Mouse (Mus musculus) CH12.LX (cell line): ENCODE measurements around the gene Gm14085. TPM values are rescaled to one million over a fixed set of nuclear protein-coding genes. Genes with fewer than 3 reads are reported as not detected.

Experiments used
- DNase-seq: peaks from one replicate; pipeline ENCODE4 v3.0.0-alpha.2; 2013; ENCODE audit errors: extremely low read depth
- H3K27ac ChIP-seq: 2 replicates; pipeline ENCODE4 v1.5.1; 2012; ENCODE audit warnings: low read depth, mild to moderate bottlenecking, control low read depth, moderate library complexity; ENCODE audit not compliant: insufficient read depth
- H3K27me3 ChIP-seq: replicated peaks from 2 replicates; pipeline ENCODE3; 2012; ENCODE audit warnings: inconsistent platforms
- H3K36me3 ChIP-seq, 2 experiments: replicated peaks in 1 of 2; 2 replicates each; pipeline versions ENCODE3 to v1.6.1; 2012; ENCODE audit warnings: inconsistent platforms in 1 of 2, low read length in 1 of 2, mild to moderate bottlenecking in 1 of 2, mixed read lengths in 1 of 2, moderate library complexity in 1 of 2; ENCODE audit not compliant: control insufficient read depth in 1 of 2, insufficient read depth in 1 of 2
- H3K4me1 ChIP-seq, 2 experiments: 2 replicates each; pipeline ENCODE4 v1.6.1; 2012; ENCODE audit warnings: inconsistent platforms in 1 of 2, moderate library complexity in 1 of 2; ENCODE audit not compliant: insufficient read depth in 2 of 2, control insufficient read depth in 1 of 2
- H3K4me2 ChIP-seq: 2 replicates; pipeline ENCODE4 v1.6.1; 2012; ENCODE audit warnings: low read depth, mild to moderate bottlenecking, control low read depth; ENCODE audit not compliant: poor library complexity, insufficient read depth, severe bottlenecking
- H3K4me3 ChIP-seq, 3 experiments: fragments of 150-350 bp in 1 of 3; sonication (generic) in 1 of 3; replicated peaks in 1 of 3; 2 replicates each; pipeline versions ENCODE3 to v1.5.1; 2011 to 2012; ENCODE audit warnings: low read depth in 2 of 3, low read length in 2 of 3, mild to moderate bottlenecking in 2 of 3, moderate library complexity in 2 of 3, control low read depth in 1 of 3, improper control_type of control experiment in 1 of 3, inconsistent platforms in 1 of 3, mixed read lengths in 1 of 3; ENCODE audit not compliant: poor library complexity in 1 of 3
- H3K79me2 ChIP-seq: replicated peaks from 2 replicates; pipeline ENCODE4 v1.6.1; 2012; ENCODE audit warnings: mild to moderate bottlenecking, moderate library complexity; ENCODE audit not compliant: control insufficient read depth, poor library complexity, insufficient read depth, severe bottlenecking; ENCODE audit errors: extremely low read depth
- H3K9ac ChIP-seq: 2 replicates; pipeline ENCODE4 v1.6.1; 2012; ENCODE audit warnings: low read depth, mild to moderate bottlenecking, control low read depth, moderate library complexity; ENCODE audit not compliant: insufficient read depth
- H3K9me3 ChIP-seq: replicated peaks from 2 replicates; pipeline ENCODE3; 2012; ENCODE audit warnings: low read length, inconsistent platforms, mixed read lengths
- BHLHE40 ChIP-seq: IDR thresholded peaks from 2 replicates; pipeline ENCODE4 v1.6.1; 2011; ENCODE audit warnings: mild to moderate bottlenecking, low read depth, low read length, improper control_type of control experiment
- CHD1 ChIP-seq: IDR thresholded peaks from 2 replicates; pipeline ENCODE4 v1.6.1; 2012; ENCODE audit warnings: low read depth, low read length, improper control_type of control experiment, inconsistent platforms
- CHD2 ChIP-seq: IDR thresholded peaks from 2 replicates; pipeline ENCODE4 v1.6.1; 2011; ENCODE audit warnings: low read length, improper control_type of control experiment
- E2F4 ChIP-seq: IDR thresholded peaks from 2 replicates; pipeline ENCODE4 v1.6.1; 2011; ENCODE audit warnings: low read depth, low read length, improper control_type of control experiment; ENCODE audit not compliant: insufficient replicate concordance
- ELF1 ChIP-seq: IDR thresholded peaks from 2 replicates; pipeline ENCODE4 v1.6.1; 2014; ENCODE audit warnings: low read depth, mild to moderate bottlenecking, inconsistent platforms, low read length, improper control_type of control experiment
- EP300 ChIP-seq: IDR thresholded peaks from 2 replicates; pipeline ENCODE4 v1.6.1; 2011; ENCODE audit warnings: low read length, improper control_type of control experiment
- GABPA ChIP-seq: IDR thresholded peaks from 2 replicates; pipeline ENCODE4 v1.6.1; 2012; ENCODE audit warnings: low read depth, low read length, improper control_type of control experiment, inconsistent platforms; ENCODE audit not compliant: insufficient replicate concordance
- HCFC1 ChIP-seq: IDR thresholded peaks from 2 replicates; pipeline ENCODE4 v1.6.1; 2012; ENCODE audit warnings: low read depth, mild to moderate bottlenecking, inconsistent platforms, low read length, improper control_type of control experiment
- IRF4 ChIP-seq: IDR thresholded peaks from 2 replicates; pipeline ENCODE4 v1.6.1; 2014; ENCODE audit warnings: low read depth, mild to moderate bottlenecking, inconsistent platforms, low read length, improper control_type of control experiment
- JUN ChIP-seq: IDR thresholded peaks from 2 replicates; pipeline ENCODE4 v1.6.1; 2011; ENCODE audit warnings: low read depth, mild to moderate bottlenecking, low read length, improper control_type of control experiment, moderate library complexity; ENCODE audit not compliant: insufficient read depth
- JUND ChIP-seq: conservative IDR thresholded peaks from 2 replicates; pipeline ENCODE4 v1.6.1; 2011; ENCODE audit warnings: low read depth, low read length, improper control_type of control experiment
- KAT2A ChIP-seq: IDR thresholded peaks from 2 replicates; pipeline ENCODE4 v1.6.1; 2012; ENCODE audit warnings: low read length, improper control_type of control experiment, inconsistent platforms; ENCODE audit not compliant: insufficient replicate concordance
- MAZ ChIP-seq: IDR thresholded peaks from 2 replicates; pipeline ENCODE4 v1.6.1; 2012; ENCODE audit warnings: low read depth, mild to moderate bottlenecking, inconsistent platforms, low read length, improper control_type of control experiment, moderate library complexity
- MYC ChIP-seq: IDR thresholded peaks from 2 replicates; pipeline ENCODE4 v1.6.1; 2011; ENCODE audit warnings: low read depth, mild to moderate bottlenecking, improper control_type of control experiment, low read length
- POLR2A ChIP-seq: IDR thresholded peaks from 2 replicates; pipeline ENCODE4 v1.6.1; 2011; ENCODE audit warnings: low read depth, mild to moderate bottlenecking, improper control_type of control experiment, low read length
- SIN3A ChIP-seq: IDR thresholded peaks from 2 replicates; pipeline ENCODE4 v1.6.1; 2012; ENCODE audit warnings: low read length, improper control_type of control experiment, inconsistent platforms
- SMC3 ChIP-seq: IDR thresholded peaks from 2 replicates; pipeline ENCODE4 v1.6.1; 2011; ENCODE audit warnings: low read depth, low read length, improper control_type of control experiment
- TBP ChIP-seq: conservative IDR thresholded peaks from 2 replicates; pipeline ENCODE4 v1.6.1; 2011; ENCODE audit warnings: low read depth, low read length, improper control_type of control experiment
- USF1 ChIP-seq: IDR thresholded peaks from 2 replicates; pipeline ENCODE4 v1.6.1; 2014; ENCODE audit warnings: low read depth, mild to moderate bottlenecking, inconsistent platforms, low read length, improper control_type of control experiment
- ZKSCAN1 ChIP-seq: IDR thresholded peaks from 2 replicates; pipeline ENCODE4 v1.6.1; 2012; ENCODE audit warnings: low read depth, inconsistent platforms, low read length, improper control_type of control experiment, borderline replicate concordance
- ZMIZ1 ChIP-seq: IDR thresholded peaks from 2 replicates; pipeline ENCODE4 v1.6.1; 2012; ENCODE audit warnings: low read depth, mild to moderate bottlenecking, inconsistent platforms, low read length, improper control_type of control experiment
- dilution Hi-C: fragments of 300-500 bp; cut with MboI; formaldehyde crosslinking; loops from 2 replicates; pipeline ENCODE4 v1.14.3; 2020; ENCODE audit warnings: low sequenced_read_pairs; ENCODE audit not compliant: extremely low pct_unique_long_range_greater_than_20kb, extremely low pct_ligation_motif_present
- in situ Hi-C: fragments of 300-500 bp; cut with MboI; formaldehyde crosslinking; loops from 3 replicates; pipeline ENCODE4 v1.14.3; 2019; ENCODE audit warnings: low sequenced_read_pairs, low pct_ligation_motif_present, low pct_unique_long_range_greater_than_20kb, mixed read lengths
- polyA plus RNA-seq: library from polyadenylated mRNA; unstranded; fragments of >175 nt; gene quantifications from 2 replicates; pipeline ENCODE4 v1.2.1, GENCODE M21; 2012; ENCODE audit warnings: low read depth; ENCODE audit not compliant: insufficient read length
- total RNA-seq, 2 experiments: library from RNA; depleted of rRNA; stranded (reverse); fragments of 300-350 nt in 1 of 2; fragments of >200 nt in 1 of 2; gene quantifications; 2 replicates each; pipeline ENCODE4 v1.2.3; 2012 to 2014

The Gm14085 gene
- total and polyA plus RNA-seq, 3 experiments, result 0.24 TPM; not detected in 2

- TF ChIP-seq KAT2A (no peak), MAZ (no peak), CHD1 (no peak), ZMIZ1 (no peak), SIN3A (no peak), IRF4 (peak; percentile 33; the same call in 1 of the 2 replicates), USF1 (no peak), JUND (peak; percentile 35; the same call in 1 of the 2 replicates), GABPA (no peak)
Measured at GRCm38 (mm10) chr2:122569439-122569838, 84.7 kb downstream of the Gm14085 start (continued).

- no peak for DNase-seq
- Histone ChIP-seq H3K4me1 (peaks cover 0 to 24% of the 10 kb centered on the region in 2 experiments; a peak in 3 of 4 replicates), H3K27me3 (no peaks in the 10 kb centered on the region), H3K4me3 (no peak overlapping the region), H3K36me3 (no peaks in the 10 kb centered on the region), H3K9me3 (no peaks in the 10 kb centered on the region), H3K4me2 (no peak overlapping the region), H3K27ac (no peak overlapping the region), H3K79me2 (no peaks in the 10 kb centered on the region), H3K9ac (no peak overlapping the region)
- in situ Hi-C loops, result loop anchor here (10.0 kb wide), 2 partner anchors 54 to 104 kb away; no protein-coding TSS in a partner anchor
- TF ChIP-seq CHD2 (no peak), EP300 (no peak)
- dilution Hi-C loops, result no loop called here
Measured at GRCm38 (mm10) chr2:122570430-122570829, 85.7 kb downstream of the Gm14085 start.

- Histone ChIP-seq H3K4me2 (no peak overlapping the region), H3K9ac (no peak overlapping the region), H3K27me3 (no peaks in the 10 kb centered on the region), H3K4me3 (no peak overlapping the region), H3K79me2 (no peaks in the 10 kb centered on the region), H3K9me3 (no peaks in the 10 kb centered on the region), H3K4me1 (peaks cover 0 to 24% of the 10 kb centered on the region in 2 experiments; a peak in 3 of 4 replicates), H3K27ac (no peak overlapping the region), H3K36me3 (no peaks in the 10 kb centered on the region)
- dilution Hi-C loops (no loop called here), in situ Hi-C loops (loop anchor here (10.0 kb wide), 2 partner anchors 53 to 103 kb away; no protein-coding TSS in a partner anchor)
- TF ChIP-seq E2F4, result no peak
- TF ChIP-seq TBP, result no peak
- TF ChIP-seq JUN, result no peak
- no peak for TF ChIP-seq HCFC1
- TF ChIP-seq SMC3, result no peak
- TF ChIP-seq GABPA, result no peak
- TF ChIP-seq ZKSCAN1, result no peak
- no peak for TF ChIP-seq MYC
- no peak for TF ChIP-seq BHLHE40
- no peak for TF ChIP-seq IRF4
- no peak for TF ChIP-seq POLR2A
- TF ChIP-seq ELF1, result no peak
- no peak for DNase-seq
Measured at GRCm38 (mm10) chr2:122571326-122571725, 86.6 kb downstream of the Gm14085 start.
